Mouse (Mus musculus) kidney, postnatal 0 days (tissue): ENCODE measurements around the gene Slc2a4. TPM values are rescaled to one million over a fixed set of nuclear protein-coding genes. Genes with fewer than 3 reads are reported as not detected.
A peak's percentile ranks its signal among the peaks of the same experiment; 100 is the strongest.
"Not testable (repeated sequence)": the region's sequence is repeated elsewhere in the genome, so short reads cannot be mapped to it uniquely, and the experiment has no call there.

Source experiments
- ATAC-seq: fragments of 200-750 bp; cut with Nextera tagmentation; replicated peaks from 2 replicates; pipeline ENCODE4 v1.8.0; 2017; ENCODE audit warnings: low read depth, moderate number of reproducible peaks, moderate TSS enrichment, moderate library complexity; ENCODE audit not compliant: low FRiP score
- DNase-seq: peaks from one replicate; pipeline ENCODE4 v3.0.0-alpha.2; 2016; ENCODE audit warnings: low spot score
- H3K27ac ChIP-seq: fragments of 300-500 bp; sonication (generic); 2 replicates; pipeline ENCODE4 v1.5.1; 2014; ENCODE audit warnings: mild to moderate bottlenecking
- H3K27me3 ChIP-seq: fragments of 300-500 bp; sonication (generic); 2 replicates; pipeline ENCODE4 v1.6.1; 2014; ENCODE audit warnings: low read length, mixed read lengths; ENCODE audit not compliant: insufficient read depth
- H3K36me3 ChIP-seq: fragments of 300-500 bp; sonication (generic); 2 replicates; pipeline ENCODE4 v1.6.1; 2014; ENCODE audit warnings: low read length, mixed read lengths; ENCODE audit not compliant: insufficient read depth
- H3K4me1 ChIP-seq: fragments of 300-500 bp; sonication (generic); replicated peaks from 2 replicates; pipeline ENCODE4 v1.6.1; 2014; ENCODE audit warnings: antibody characterized with exemption, low read length, mixed read lengths; ENCODE audit not compliant: insufficient read depth
- H3K4me2 ChIP-seq: fragments of 300-500 bp; sonication (generic); 2 replicates; pipeline ENCODE4 v1.6.1; 2014; ENCODE audit warnings: mild to moderate bottlenecking, low read length, moderate library complexity, mixed read lengths
- H3K4me3 ChIP-seq: fragments of 300-500 bp; sonication (generic); replicated peaks from 2 replicates; pipeline ENCODE4 v1.5.1; 2014; ENCODE audit warnings: low read depth, low read length
- H3K9ac ChIP-seq: fragments of 300-500 bp; sonication (generic); 2 replicates; pipeline ENCODE4 v1.6.1; 2014; ENCODE audit warnings: low read depth, low read length
- H3K9me3 ChIP-seq: fragments of 300-500 bp; sonication (generic); replicated peaks from 2 replicates; pipeline ENCODE4 v1.6.1; 2016; ENCODE audit warnings: low read length, inconsistent platforms, mixed read lengths
- CTCF ChIP-seq: IDR thresholded peaks from 2 replicates; pipeline ENCODE4 v1.5.1; 2016; ENCODE audit warnings: antibody characterized with exemption, low read depth, mild to moderate bottlenecking, moderate library complexity
- WGBS: fragments of 180-500 bp; shearing (Covaris S2); extraction: QIAGEN DNeasy Blood & Tissue Kit; methylation state at CpG from one replicate; pipeline ENCODE4 v1.1.7; 2014; 5-methylcytosine and 5-hydroxymethylcytosine counted together
- polyA plus RNA-seq: library from polyadenylated mRNA; unstranded; fragments of >200 nt; fragmentation: Nextera tagmentation; extraction: Ambion mirVana; gene quantifications from 2 replicates; pipeline ENCODE4 v1.2.1, GENCODE M21; 2015

Slc2a4 gene
- polyA plus RNA-seq, 1 experiment from 2014 or later, result 21.4 TPM

DNA sequence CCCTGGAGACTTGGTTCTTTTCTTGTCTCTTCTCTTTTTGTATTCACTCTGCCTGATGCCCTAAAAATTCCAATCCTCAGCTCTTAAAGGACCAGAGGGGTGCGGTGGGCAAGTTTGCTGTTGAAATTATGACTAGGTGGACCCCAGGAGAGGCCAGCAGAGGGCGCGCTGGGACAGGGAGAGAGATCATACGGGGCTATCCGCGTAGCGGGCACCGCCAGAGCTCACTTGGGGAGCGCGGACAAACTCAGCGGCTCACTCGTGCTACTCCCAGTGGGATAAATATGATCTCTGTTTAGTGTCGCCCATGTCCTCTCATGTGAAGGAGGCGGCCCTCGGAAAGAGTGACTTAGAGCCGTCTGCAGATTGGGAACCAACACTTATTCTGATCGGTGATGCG, 13.8 kb downstream of the Slc2a4 start:
- no peaks in the 10 kb centered on the region for H3K9me3 ChIP-seq

DNA sequence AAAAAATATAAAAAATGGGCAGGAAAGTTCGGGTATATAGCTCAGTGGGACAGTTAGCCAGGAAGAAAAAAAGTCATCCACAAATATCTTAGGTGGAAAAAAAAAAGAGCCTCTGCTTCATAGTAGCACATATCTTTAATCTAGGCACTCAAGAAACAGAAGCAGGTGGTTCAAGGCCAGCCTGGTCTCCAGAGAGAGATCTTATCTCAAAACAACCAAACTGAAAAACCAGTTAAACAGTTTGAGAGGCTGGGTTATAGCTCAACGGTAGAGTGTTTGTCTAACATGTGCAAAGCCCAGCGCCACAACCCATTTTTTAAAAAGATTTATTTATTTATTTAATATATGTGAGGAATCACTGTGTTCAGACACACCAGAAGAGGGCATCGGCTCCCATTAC, 14.9 kb downstream of the Slc2a4 start:
- Histone ChIP-seq H3K9ac (no peak overlapping the region), H3K9me3 (no peaks in the 10 kb centered on the region), H3K4me1 (peaks cover 24% of the 10 kb centered on the region), H3K27ac (no peak overlapping the region), H3K36me3 (no peaks in the 10 kb centered on the region), H3K27me3 (no peaks in the 10 kb centered on the region; the same call in 1 of the 2 replicates), H3K4me3 (no peak overlapping the region), H3K4me2 (no peak overlapping the region)
- no peak for ATAC-seq
- no peak for DNase-seq
- no peak for TF ChIP-seq CTCF
- WGBS, result 76% methylated on average over 4 of the region's 4 CpGs

More for the DNA sequence above, 13.8 kb downstream of the Slc2a4 start:
- Histone ChIP-seq H3K4me1 (peaks cover 24% of the 10 kb centered on the region), H3K36me3 (no peaks in the 10 kb centered on the region), H3K4me2 (peak overlapping the region; percentile 42), H3K27ac (no peak overlapping the region), H3K4me3 (no peak overlapping the region; the same call in 1 of the 2 replicates), H3K9ac (no peak overlapping the region; the same call in 1 of the 2 replicates), H3K27me3 (no peaks in the 10 kb centered on the region; the same call in 1 of the 2 replicates)
- ATAC-seq (0 out of 2 replicates have a peak, but pooled peaks have one; percentile 12), DNase-seq (peak; percentile 96)
- peak; percentile 98 for TF ChIP-seq CTCF
- WGBS, result under 1% methylated on average over 18 of the region's 18 CpGs

DNA sequence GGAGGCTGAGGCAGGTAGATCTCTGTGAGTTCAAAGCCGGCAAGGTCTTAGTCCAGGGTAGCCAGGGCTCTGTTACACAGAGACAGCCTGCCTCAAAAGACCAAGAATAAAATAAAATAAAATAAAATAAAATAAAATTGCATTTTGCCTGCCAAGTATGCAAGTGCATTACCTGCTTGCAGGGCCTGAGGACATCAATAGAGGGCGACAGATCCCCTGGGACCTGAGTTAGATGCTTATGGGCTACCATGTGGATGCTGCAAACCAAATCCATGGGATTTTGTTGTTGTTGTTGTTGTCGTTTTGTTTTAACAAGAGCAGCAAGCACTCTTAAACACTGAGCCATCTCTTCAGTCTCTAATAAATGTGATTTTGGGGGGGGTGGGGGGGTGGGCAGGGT, 15.7 kb downstream of the Slc2a4 start:
- peaks cover 20% of the 10 kb centered on the region for H3K4me1 ChIP-seq
- 51% methylated on average over 3 of the region's 3 CpGs for WGBS
- TF ChIP-seq CTCF, result peak; percentile 33; the same call in 1 of the 2 replicates
- H3K9ac ChIP-seq, result no peak overlapping the region
- no peak overlapping the region for H3K4me3 ChIP-seq
- ATAC-seq, result no peak
- H3K4me2 ChIP-seq, result no peak overlapping the region
- no peak overlapping the region for H3K27ac ChIP-seq
- H3K27me3 ChIP-seq, result no peaks in the 10 kb centered on the region; the same call in 1 of the 2 replicates
- H3K36me3 ChIP-seq, result no peaks in the 10 kb centered on the region
- no peaks in the 10 kb centered on the region for H3K9me3 ChIP-seq
- no peak for DNase-seq

DNA sequence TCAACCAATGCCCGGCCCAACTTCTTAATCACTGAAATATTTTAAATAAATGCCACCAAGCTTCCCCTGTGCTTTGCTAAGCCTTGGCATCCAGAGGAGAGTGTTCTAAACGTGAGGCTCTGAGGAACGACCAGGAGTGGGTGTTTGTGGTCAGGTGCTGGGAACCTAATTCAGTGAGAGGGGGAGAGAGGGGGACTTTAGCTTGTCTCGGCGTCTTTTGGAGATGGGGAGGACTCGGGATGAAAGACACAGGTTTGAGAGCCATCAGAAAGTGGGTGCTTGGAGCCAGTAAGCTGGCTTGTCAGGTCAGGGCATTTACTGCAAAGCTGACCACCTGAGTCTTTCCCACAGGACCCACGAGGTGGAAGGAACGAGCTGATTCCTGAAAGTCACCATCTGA, 16.2 kb downstream of the Slc2a4 start:
- ATAC-seq (no peak), DNase-seq (no peak)
- H3K27me3 ChIP-seq, result no peaks in the 10 kb centered on the region; the same call in 1 of the 2 replicates
- 78% methylated on average over 8 of the region's 8 CpGs for WGBS
- no peak for TF ChIP-seq CTCF
- no peak overlapping the region for H3K27ac ChIP-seq
- no peak overlapping the region for H3K4me2 ChIP-seq
- H3K9ac ChIP-seq, result no peak overlapping the region
- no peaks in the 10 kb centered on the region for H3K36me3 ChIP-seq
- H3K4me3 ChIP-seq, result no peak overlapping the region
- peaks cover 15% of the 10 kb centered on the region for H3K4me1 ChIP-seq
- H3K9me3 ChIP-seq, result no peaks in the 10 kb centered on the region

DNA sequence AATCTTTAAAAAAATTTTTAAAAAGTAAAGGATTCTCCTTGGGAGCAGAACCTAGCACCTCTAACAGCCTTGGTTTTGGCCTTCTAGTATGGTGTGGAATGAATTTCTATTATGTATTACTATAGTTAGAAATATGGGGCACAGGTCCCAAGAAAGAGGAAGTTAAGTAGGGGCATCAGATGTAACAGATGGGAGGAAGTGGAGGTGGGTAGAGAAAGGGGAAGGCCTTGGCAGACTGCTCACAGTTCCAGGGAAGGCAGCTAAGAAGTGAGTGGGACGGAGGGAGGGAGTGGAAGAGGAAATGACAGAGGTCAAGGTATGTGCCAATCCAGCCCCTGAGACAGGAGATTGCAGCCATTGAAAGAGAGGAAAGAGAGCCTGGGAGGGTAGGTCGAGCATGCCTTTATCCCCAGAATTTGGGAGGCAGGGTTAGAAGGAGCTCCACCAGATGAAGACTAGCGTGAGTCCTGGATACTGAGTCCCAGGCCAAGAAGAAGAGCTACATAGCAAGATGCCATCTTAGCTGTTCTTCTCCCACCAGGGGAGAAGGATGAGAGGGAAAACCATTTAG, 16.9 kb downstream of the Slc2a4 start:
- Histone ChIP-seq H3K27ac (no peak overlapping the region), H3K4me1 (peaks cover 9% of the 10 kb centered on the region), H3K9me3 (no peaks in the 10 kb centered on the region), H3K9ac (no peak overlapping the region), H3K27me3 (no peaks in the 10 kb centered on the region), H3K36me3 (no peaks in the 10 kb centered on the region), H3K4me2 (no peak overlapping the region), H3K4me3 (no peak overlapping the region)
- no peak for DNase-seq
- no peak for ATAC-seq
- 49% methylated on average over 3 of the region's 3 CpGs for WGBS
- TF ChIP-seq CTCF, result no peak

DNA sequence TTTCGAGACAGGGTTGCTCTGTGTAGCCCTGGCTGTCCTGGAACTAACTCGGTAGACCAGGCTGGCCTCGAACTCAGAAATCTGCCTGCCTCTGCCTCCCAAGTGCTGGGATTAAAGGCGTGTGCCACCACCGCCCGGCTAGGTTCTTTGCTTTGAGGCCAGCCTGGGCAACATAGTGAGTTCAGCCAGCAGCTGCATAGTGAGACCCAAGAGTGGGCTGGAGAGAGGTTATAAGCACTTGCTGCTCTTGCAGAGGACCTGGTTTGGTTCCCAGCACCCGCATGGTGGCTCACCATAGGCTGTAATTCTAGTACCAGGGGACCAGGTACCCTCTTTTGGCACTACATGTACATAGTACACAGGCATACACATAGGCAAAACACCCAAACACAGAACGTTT, 17.8 kb downstream of the Slc2a4 start:
- not testable (repeated sequence) for DNase-seq, H3K4me1 ChIP-seq, H3K9ac ChIP-seq

DNA sequence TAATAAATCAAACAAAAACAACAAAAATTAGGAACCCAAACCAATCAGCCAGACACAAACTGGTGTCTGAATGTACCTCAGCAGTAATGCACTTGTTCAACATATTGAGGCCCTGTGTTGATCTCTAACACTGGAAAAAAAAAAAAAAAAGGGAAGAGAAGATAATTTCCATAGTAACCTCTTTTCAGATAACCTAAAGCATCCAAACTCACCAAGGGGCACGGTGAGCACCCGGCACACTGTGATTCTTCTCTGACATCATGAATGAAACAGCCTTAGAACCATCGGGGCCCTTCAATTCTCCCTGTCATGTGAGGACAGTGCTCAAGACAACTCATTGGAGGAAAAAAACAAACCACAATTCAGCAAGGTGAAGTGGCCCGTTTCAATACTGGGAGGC, 18.3 kb downstream of the Slc2a4 start:
- no peak overlapping the region for H3K4me2 ChIP-seq
- ATAC-seq (no peak), DNase-seq (no peak)
- H3K27ac ChIP-seq, result no peak overlapping the region
- no peak overlapping the region for H3K9ac ChIP-seq
- no peaks in the 10 kb centered on the region for H3K27me3 ChIP-seq
- H3K4me1 ChIP-seq, result no peaks in the 10 kb centered on the region
- no peaks in the 10 kb centered on the region for H3K36me3 ChIP-seq
- WGBS, result 80% methylated on average over 4 of the region's 4 CpGs
- H3K4me3 ChIP-seq, result no peak overlapping the region
- no peak for TF ChIP-seq CTCF
- no peaks in the 10 kb centered on the region for H3K9me3 ChIP-seq

More for the DNA sequence above, 17.8 kb downstream of the Slc2a4 start:
- H3K4me3 ChIP-seq, H3K4me2 ChIP-seq, H3K27ac ChIP-seq, ATAC-seq, H3K9me3 ChIP-seq, H3K36me3 ChIP-seq, H3K27me3 ChIP-seq: not testable (repeated sequence)
- WGBS, result 89% methylated on average over 8 of the region's 8 CpGs
